Mouse (Mus musculus) neural tube, embryonic 13.5 days (tissue): Measurements from ENCODE around the gene Ptpn20. TPM values are rescaled to one million over a fixed set of nuclear protein-coding genes. Genes with fewer than 3 reads are reported as not detected.
A peak's percentile ranks its signal among the peaks of the same experiment; 100 is the strongest.

Source experiments
- ATAC-seq: fragments of 200-750 bp; cut with Nextera tagmentation; 2 replicates; pipeline ENCODE4 v1.8.0; 2017; ENCODE audit warnings: low read depth, mild to moderate bottlenecking, moderate TSS enrichment, moderate library complexity
- H3K27ac ChIP-seq: fragments of 300-500 bp; sonication (generic); replicated peaks from 2 replicates; pipeline ENCODE4 v1.5.1; 2015; ENCODE audit warnings: moderate library complexity, mild to moderate bottlenecking, inconsistent platforms
- H3K27me3 ChIP-seq: fragments of 300-500 bp; sonication (generic); 2 replicates; pipeline ENCODE4 v1.6.1; 2015; ENCODE audit warnings: mild to moderate bottlenecking, inconsistent platforms
- H3K36me3 ChIP-seq: fragments of 300-500 bp; sonication (generic); 2 replicates; pipeline ENCODE4 v1.6.1; 2015; ENCODE audit warnings: mild to moderate bottlenecking, inconsistent platforms
- H3K4me1 ChIP-seq: fragments of 300-500 bp; sonication (generic); replicated peaks from 2 replicates; pipeline ENCODE4 v1.6.1; 2015; ENCODE audit warnings: inconsistent platforms
- H3K4me2 ChIP-seq: fragments of 300-500 bp; sonication (generic); 2 replicates; pipeline ENCODE4 v1.6.1; 2015; ENCODE audit warnings: inconsistent platforms, mild to moderate bottlenecking, moderate library complexity
- H3K4me3 ChIP-seq: fragments of 300-500 bp; sonication (generic); 2 replicates; pipeline ENCODE4 v1.5.1; 2015; ENCODE audit warnings: mild to moderate bottlenecking, inconsistent platforms
- H3K9ac ChIP-seq: fragments of 300-500 bp; sonication (generic); 2 replicates; pipeline ENCODE4 v1.6.1; 2015; ENCODE audit warnings: moderate library complexity, mild to moderate bottlenecking, inconsistent platforms
- H3K9me3 ChIP-seq: fragments of 300-500 bp; sonication (generic); 2 replicates; pipeline ENCODE4 v1.6.1; 2016; ENCODE audit warnings: inconsistent platforms
- WGBS: fragments of 180-500 bp; shearing (Covaris S2); methylation state at CpG from one replicate; pipeline ENCODE4 v1.1.7; 2015; 5-methylcytosine and 5-hydroxymethylcytosine counted together
- polyA plus RNA-seq: library from polyadenylated mRNA; unstranded; fragments of >200 nt; fragmentation: Nextera tagmentation; extraction: Ambion mirVana; gene quantifications from 2 replicates; pipeline ENCODE4 v1.2.1, GENCODE M21; 2015

Ptpn20 gene
- polyA plus RNA-seq: 0.12 and 0.20 TPM in 2 replicates

- 72% methylated on average over 14 of the region's 14 CpGs for WGBS
- Histone ChIP-seq H3K9ac (no peak within 1 kb of the TSS), H3K36me3 (no peaks in the 10 kb centered on the region), H3K4me1 (no peaks in the 10 kb centered on the region), H3K27me3 (no peaks in the 10 kb centered on the region), H3K27ac (no peak within 1 kb of the TSS), H3K4me2 (no peak within 1 kb of the TSS), H3K9me3 (no peaks in the 10 kb centered on the region), H3K4me3 (no peak within 1 kb of the TSS)
- no peak for ATAC-seq
These were observed at the start of gene Ptpn20 for GRCm38 (mm10) chr14:33588951-33589350. TSS of gene Ptpn20 (plus strand) at chr14:33589207.

- ATAC-seq: no peak
- H3K27ac ChIP-seq: no peak overlapping the region
- 0 out of 2 replicates have a peak, but pooled peaks cover 7% of the 10 kb centered on the region for H3K4me1 ChIP-seq
- H3K27me3 ChIP-seq: no peaks in the 10 kb centered on the region
- no peaks in the 10 kb centered on the region for H3K36me3 ChIP-seq
- no peak overlapping the region for H3K4me3 ChIP-seq
- no peak overlapping the region for H3K9ac ChIP-seq
- no peak overlapping the region for H3K4me2 ChIP-seq
- no peaks in the 10 kb centered on the region for H3K9me3 ChIP-seq
- WGBS: 65% methylated on average over 7 of the region's 7 CpGs
These were observed 49.3 kb upstream of the Ptpn20 start for GRCm38 (mm10) chr14:33539559-33540167.

- Histone ChIP-seq H3K4me2 (no peak overlapping the region), H3K9me3 (no peaks in the 10 kb centered on the region), H3K36me3 (no peaks in the 10 kb centered on the region), H3K4me3 (no peak overlapping the region), H3K27me3 (no peaks in the 10 kb centered on the region), H3K9ac (no peak overlapping the region), H3K27ac (no peak overlapping the region), H3K4me1 (peaks cover 12% of the 10 kb centered on the region)
- ATAC-seq: no peak
- WGBS: 76% methylated on average over 8 of the region's 8 CpGs
These were observed 43.4 kb upstream of the Ptpn20 start for GRCm38 (mm10) chr14:33545565-33546143.

GRCm38 (mm10) chr14:33548650-33549049 lies 40.4 kb upstream of the Ptpn20 start:
- no peak overlapping the region for H3K4me2 ChIP-seq
- no peaks in the 10 kb centered on the region for H3K36me3 ChIP-seq
- H3K9ac ChIP-seq: no peak overlapping the region
- no peaks in the 10 kb centered on the region for H3K9me3 ChIP-seq
- no peak for ATAC-seq
- H3K27me3 ChIP-seq: no peaks in the 10 kb centered on the region
- 75% methylated on average over 3 of the region's 3 CpGs for WGBS
- peaks cover 12% of the 10 kb centered on the region for H3K4me1 ChIP-seq
- no peak overlapping the region for H3K27ac ChIP-seq
- H3K4me3 ChIP-seq: no peak overlapping the region

- Histone ChIP-seq H3K27me3 (no peaks in the 10 kb centered on the region), H3K4me2 (no peak overlapping the region), H3K4me3 (no peak overlapping the region), H3K36me3 (no peaks in the 10 kb centered on the region), H3K4me1 (peaks cover 12% of the 10 kb centered on the region), H3K9me3 (no peaks in the 10 kb centered on the region), H3K27ac (peak overlapping the region; percentile 64), H3K9ac (no peak overlapping the region)
- ATAC-seq: peak; percentile 87
- WGBS: 49% methylated on average over 6 of the region's 6 CpGs
These were observed 39.2 kb upstream of the Ptpn20 start for GRCm38 (mm10) chr14:33549856-33550255.

GRCm38 (mm10) chr14:33570737-33571136 lies 18.3 kb upstream of the Ptpn20 start:
- no peak for ATAC-seq
- H3K9ac ChIP-seq: no peak overlapping the region
- no peaks in the 10 kb centered on the region for H3K27me3 ChIP-seq
- peaks cover 11% of the 10 kb centered on the region for H3K4me1 ChIP-seq
- H3K36me3 ChIP-seq: no peaks in the 10 kb centered on the region
- 16% methylated on average over 6 of the region's 6 CpGs for WGBS
- H3K9me3 ChIP-seq: no peaks in the 10 kb centered on the region
- no peak overlapping the region for H3K4me3 ChIP-seq
- no peak overlapping the region; the same call in 1 of the 2 replicates for H3K4me2 ChIP-seq
- H3K27ac ChIP-seq: 0 out of 2 replicates have a peak overlapping the region, but pooled peaks have one; percentile 23

GRCm38 (mm10) chr14:33573643-33574042 lies 15.4 kb upstream of the Ptpn20 start:
- Histone ChIP-seq H3K27me3 (no peaks in the 10 kb centered on the region), H3K9ac (no peak overlapping the region), H3K27ac (no peak overlapping the region), H3K4me2 (no peak overlapping the region), H3K4me1 (peaks cover 11% of the 10 kb centered on the region), H3K9me3 (no peaks in the 10 kb centered on the region), H3K36me3 (no peaks in the 10 kb centered on the region), H3K4me3 (no peak overlapping the region)
- no peak for ATAC-seq
- 69% methylated on average over 3 of the region's 3 CpGs for WGBS

- 29% methylated on average over 7 of the region's 7 CpGs for WGBS
- peak overlapping the region; percentile 49; the same call in 1 of the 2 replicates for H3K27ac ChIP-seq
These were observed 9.1 kb upstream of the Ptpn20 start for GRCm38 (mm10) chr14:33579771-33580484.

GRCm38 (mm10) chr14:33598376-33599130 lies 9.5 kb downstream of the Ptpn20 start:
- no peak overlapping the region for H3K4me2 ChIP-seq
- no peaks in the 10 kb centered on the region for H3K9me3 ChIP-seq
- no peaks in the 10 kb centered on the region for H3K36me3 ChIP-seq
- 91% methylated on average over 9 of the region's 9 CpGs for WGBS
- no peaks in the 10 kb centered on the region for H3K4me1 ChIP-seq
- H3K4me3 ChIP-seq: no peak overlapping the region
- no peaks in the 10 kb centered on the region for H3K27me3 ChIP-seq
- no peak overlapping the region for H3K27ac ChIP-seq
- H3K9ac ChIP-seq: no peak overlapping the region
- no peak for ATAC-seq

More at GRCm38 (mm10) chr14:33579771-33580484, 9.1 kb upstream of the Ptpn20 start:
- Histone ChIP-seq H3K9ac (no peak overlapping the region), H3K4me3 (no peak overlapping the region), H3K4me2 (no peak overlapping the region), H3K4me1 (peaks cover 13% of the 10 kb centered on the region; the same call in 1 of the 2 replicates), H3K36me3 (no peaks in the 10 kb centered on the region), H3K9me3 (no peaks in the 10 kb centered on the region), H3K27me3 (no peaks in the 10 kb centered on the region)
- ATAC-seq: peak; percentile 61; the same call in 1 of the 2 replicates

GRCm38 (mm10) chr14:33607431-33607830 lies 18.4 kb downstream of the Ptpn20 start:
- no peak overlapping the region for H3K4me3 ChIP-seq
- no peak for ATAC-seq
- 82% methylated on average over 10 of the region's 10 CpGs for WGBS
- H3K9ac ChIP-seq: no peak overlapping the region
- H3K27ac ChIP-seq: no peak overlapping the region
- no peaks in the 10 kb centered on the region for H3K9me3 ChIP-seq
- no peaks in the 10 kb centered on the region for H3K27me3 ChIP-seq
- no peaks in the 10 kb centered on the region for H3K36me3 ChIP-seq
- H3K4me1 ChIP-seq: no peaks in the 10 kb centered on the region
- no peak overlapping the region for H3K4me2 ChIP-seq

- no peak for ATAC-seq
- 92% methylated on average over 3 of the region's 3 CpGs for WGBS
- H3K9ac ChIP-seq: no peak overlapping the region
- no peak overlapping the region for H3K27ac ChIP-seq
- no peak overlapping the region for H3K4me2 ChIP-seq
- H3K9me3 ChIP-seq: no peaks in the 10 kb centered on the region
- no peaks in the 10 kb centered on the region for H3K36me3 ChIP-seq
- no peaks in the 10 kb centered on the region for H3K4me1 ChIP-seq
- no peak overlapping the region for H3K4me3 ChIP-seq
- H3K27me3 ChIP-seq: no peaks in the 10 kb centered on the region
These were observed 36.0 kb downstream of the Ptpn20 start for GRCm38 (mm10) chr14:33625036-33625435.
